Mouse (Mus musculus) limb, embryonic 11.5 days (tissue): Measurements from ENCODE around the gene Tsc22d3. TPM values are rescaled to one million over a fixed set of nuclear protein-coding genes. Genes with fewer than 3 reads are reported as not detected.
A peak's percentile ranks its signal among the peaks of the same experiment; 100 is the strongest.

ENCODE experiments used
- ATAC-seq: fragments of 200-750 bp; cut with Nextera tagmentation; 2 replicates; pipeline ENCODE4 v1.8.0; 2017; ENCODE audit warnings: low read depth; ENCODE audit not compliant: insufficient number of reproducible peaks, low FRiP score, low TSS enrichment
- DNase-seq: peaks from one replicate; pipeline ENCODE4 v3.0.0-alpha.2; 2015; ENCODE audit warnings: low spot score
- H3K27ac ChIP-seq: fragments of 300-500 bp; sonication (generic); replicated peaks from 2 replicates; pipeline ENCODE4 v1.5.1; 2014; ENCODE audit warnings: low read depth, mild to moderate bottlenecking, low read length
- H3K27me3 ChIP-seq: fragments of 300-500 bp; sonication (generic); 2 replicates; pipeline ENCODE4 v1.6.1; 2014; ENCODE audit warnings: mild to moderate bottlenecking, low read length, mixed read lengths; ENCODE audit not compliant: control insufficient read depth, insufficient read depth
- H3K36me3 ChIP-seq: fragments of 300-500 bp; sonication (generic); 2 replicates; pipeline ENCODE4 v1.6.1; 2014; ENCODE audit warnings: mild to moderate bottlenecking, low read length, moderate library complexity, mixed read lengths; ENCODE audit not compliant: control insufficient read depth, insufficient read depth
- H3K4me1 ChIP-seq: fragments of 300-500 bp; sonication (generic); 2 replicates; pipeline ENCODE4 v1.6.1; 2014; ENCODE audit warnings: low read length, mixed read lengths; ENCODE audit not compliant: control insufficient read depth, insufficient read depth
- H3K4me2 ChIP-seq: fragments of 300-500 bp; sonication (generic); 2 replicates; pipeline ENCODE4 v1.6.1; 2014; ENCODE audit warnings: low read depth, mild to moderate bottlenecking, moderate library complexity; ENCODE audit not compliant: severe bottlenecking
- H3K4me3 ChIP-seq: fragments of 300-500 bp; sonication (generic); 2 replicates; pipeline ENCODE4 v1.5.1; 2014; ENCODE audit warnings: low read depth, low read length
- H3K9ac ChIP-seq: fragments of 300-500 bp; sonication (generic); 2 replicates; pipeline ENCODE4 v1.6.1; 2014; ENCODE audit warnings: mild to moderate bottlenecking, low read length
- H3K9me3 ChIP-seq: fragments of 300-500 bp; sonication (generic); 2 replicates; pipeline ENCODE4 v1.6.1; 2016; ENCODE audit warnings: low read length; ENCODE audit not compliant: control insufficient read depth
- WGBS: fragments of 180-500 bp; shearing (Covaris S2); extraction: QIAGEN DNeasy Blood & Tissue Kit; methylation state at CpG from one replicate; pipeline ENCODE4 v1.1.7; 2014; 5-methylcytosine and 5-hydroxymethylcytosine counted together
- polyA plus RNA-seq: library from polyadenylated mRNA; unstranded; fragments of >200 nt; fragmentation: Nextera tagmentation; extraction: Ambion mirVana; gene quantifications from 2 replicates; pipeline ENCODE4 v1.2.1, GENCODE M21; 2014

Gene Tsc22d3
- polyA plus RNA-seq, 1 experiment from 2014 or later = 124 TPM

- Histone ChIP-seq H3K4me2 (peak overlapping the region; percentile 71), H3K36me3 (no peaks in the 10 kb centered on the region), H3K9me3 (no peaks in the 10 kb centered on the region), H3K27ac (no peak overlapping the region), H3K9ac (no peak overlapping the region), H3K4me1 (no peaks in the 10 kb centered on the region), H3K27me3 (peaks cover 44% of the 10 kb centered on the region), H3K4me3 (peak overlapping the region; percentile 35)
- DNase-seq (peak; percentile 35), ATAC-seq (peak; percentile 44; the same call in 1 of the 2 replicates)
- 11% methylated on average over 24 of the region's 109 CpGs for WGBS
These were observed 1.5 kb downstream of the Tsc22d3 start for GRCm38 (mm10) chrX:140598850-140599560.

- ATAC-seq = 0 out of 2 replicates have a peak, but pooled peaks have one; percentile 2
- peak overlapping the region; percentile 71 for H3K4me2 ChIP-seq
- no peaks in the 10 kb centered on the region for H3K9me3 ChIP-seq
- H3K4me3 ChIP-seq = peak overlapping the region; percentile 35
- H3K4me1 ChIP-seq = no peaks in the 10 kb centered on the region
- 26% methylated on average over 31 of the region's 48 CpGs for WGBS
- H3K36me3 ChIP-seq = no peaks in the 10 kb centered on the region
- DNase-seq = peak; percentile 27
- H3K27me3 ChIP-seq = peaks cover 44% of the 10 kb centered on the region
- no peak overlapping the region for H3K27ac ChIP-seq
- no peak overlapping the region for H3K9ac ChIP-seq
These were observed 2.1 kb downstream of the Tsc22d3 start for GRCm38 (mm10) chrX:140598194-140598849.

GRCm38 (mm10) chrX:140591176-140591575 is 9.3 kb downstream of the Tsc22d3 start:
- ATAC-seq (no peak), DNase-seq (no peak)
- Histone ChIP-seq H3K36me3 (no peaks in the 10 kb centered on the region), H3K9ac (no peak overlapping the region), H3K27me3 (no peaks in the 10 kb centered on the region; the same call in 1 of the 2 replicates), H3K4me1 (no peaks in the 10 kb centered on the region), H3K27ac (no peak overlapping the region), H3K4me3 (no peak overlapping the region), H3K4me2 (no peak overlapping the region), H3K9me3 (no peaks in the 10 kb centered on the region)
- WGBS = 87% methylated on average over 3 of the region's 3 CpGs

GRCm38 (mm10) chrX:140590142-140590541 is 10.3 kb downstream of the Tsc22d3 start:
- no peak for DNase-seq
- Histone ChIP-seq H3K4me2 (no peak overlapping the region), H3K4me3 (no peak overlapping the region), H3K9ac (no peak overlapping the region), H3K4me1 (no peaks in the 10 kb centered on the region), H3K27ac (no peak overlapping the region), H3K27me3 (no peaks in the 10 kb centered on the region; the same call in 1 of the 2 replicates), H3K9me3 (no peaks in the 10 kb centered on the region), H3K36me3 (no peaks in the 10 kb centered on the region)
- 69% methylated on average over 2 of the region's 2 CpGs for WGBS
- ATAC-seq = no peak

GRCm38 (mm10) chrX:140589194-140589751 is 11.2 kb downstream of the Tsc22d3 start:
- peaks cover 4% of the 10 kb centered on the region; the same call in 1 of the 2 replicates for H3K27me3 ChIP-seq
- H3K4me2 ChIP-seq = no peak overlapping the region
- no peak overlapping the region for H3K4me3 ChIP-seq
- WGBS = 65% methylated on average over 4 of the region's 4 CpGs
- ATAC-seq (no peak), DNase-seq (no peak)
- no peaks in the 10 kb centered on the region for H3K36me3 ChIP-seq
- H3K9ac ChIP-seq = no peak overlapping the region
- H3K27ac ChIP-seq = no peak overlapping the region
- H3K4me1 ChIP-seq = no peaks in the 10 kb centered on the region
- H3K9me3 ChIP-seq = no peaks in the 10 kb centered on the region

- Histone ChIP-seq H3K9ac (no peak overlapping the region), H3K4me2 (no peak overlapping the region), H3K4me1 (no peaks in the 10 kb centered on the region), H3K27me3 (peaks cover 9% of the 10 kb centered on the region), H3K36me3 (no peaks in the 10 kb centered on the region), H3K9me3 (no peaks in the 10 kb centered on the region), H3K4me3 (no peak overlapping the region), H3K27ac (no peak overlapping the region)
- ATAC-seq (no peak), DNase-seq (no peak)
- 81% methylated on average over 5 of the region's 5 CpGs for WGBS
These were observed 11.9 kb downstream of the Tsc22d3 start for GRCm38 (mm10) chrX:140588534-140588933.

- H3K9me3 ChIP-seq = no peaks in the 10 kb centered on the region
- no peak overlapping the region for H3K4me3 ChIP-seq
- H3K27me3 ChIP-seq = peaks cover 22% of the 10 kb centered on the region
- H3K36me3 ChIP-seq = no peaks in the 10 kb centered on the region
- no peak overlapping the region for H3K4me2 ChIP-seq
- WGBS = 81% methylated on average over 3 of the region's 3 CpGs
- DNase-seq (no peak), ATAC-seq (no peak)
- no peak overlapping the region for H3K27ac ChIP-seq
- no peak overlapping the region for H3K9ac ChIP-seq
- no peaks in the 10 kb centered on the region for H3K4me1 ChIP-seq
These were observed 20.0 kb downstream of the Tsc22d3 start for GRCm38 (mm10) chrX:140580416-140580815.

GRCm38 (mm10) chrX:140575636-140576035 is 24.8 kb downstream of the Tsc22d3 start:
- ATAC-seq = no peak
- Histone ChIP-seq H3K27me3 (peaks cover 26% of the 10 kb centered on the region; the same call in 1 of the 2 replicates), H3K4me3 (no peak overlapping the region), H3K36me3 (no peaks in the 10 kb centered on the region), H3K4me1 (no peaks in the 10 kb centered on the region), H3K27ac (no peak overlapping the region), H3K9me3 (no peaks in the 10 kb centered on the region), H3K9ac (no peak overlapping the region), H3K4me2 (no peak overlapping the region)
- WGBS = 66% methylated on average over 3 of the region's 3 CpGs
- no peak for DNase-seq
